Mouse (Mus musculus) frontal cortex, adult (tissue): ENCODE results near the gene Rgl2.

ENCODE experiments used
- ATAC-seq: cut with Nextera tagmentation; 2 replicates; pipeline ENCODE4 v1.9.2; 2017; ENCODE audit warnings: mild to moderate bottlenecking, moderate library complexity, mixed read lengths; ENCODE audit not compliant: low TSS enrichment

Rgl2 gene

GRCm38 (mm10) chr17:33908331-33909076 is 20.8 kb upstream of the Rgl2 start:
- peak; percentile 52 for ATAC-seq

- ATAC-seq = peak; percentile 94
Observed at GRCm38 (mm10) chr17:33909077-33909868, 20.1 kb upstream of the Rgl2 start, which contains the start of gene Daxx. Gene Daxx (plus strand): TSS chr17:33909414.

GRCm38 (mm10) chr17:33909869-33910250 is 19.5 kb upstream of the Rgl2 start:
- 0 out of 2 replicates have a peak, but pooled peaks have one; percentile 8 for ATAC-seq

DNA sequence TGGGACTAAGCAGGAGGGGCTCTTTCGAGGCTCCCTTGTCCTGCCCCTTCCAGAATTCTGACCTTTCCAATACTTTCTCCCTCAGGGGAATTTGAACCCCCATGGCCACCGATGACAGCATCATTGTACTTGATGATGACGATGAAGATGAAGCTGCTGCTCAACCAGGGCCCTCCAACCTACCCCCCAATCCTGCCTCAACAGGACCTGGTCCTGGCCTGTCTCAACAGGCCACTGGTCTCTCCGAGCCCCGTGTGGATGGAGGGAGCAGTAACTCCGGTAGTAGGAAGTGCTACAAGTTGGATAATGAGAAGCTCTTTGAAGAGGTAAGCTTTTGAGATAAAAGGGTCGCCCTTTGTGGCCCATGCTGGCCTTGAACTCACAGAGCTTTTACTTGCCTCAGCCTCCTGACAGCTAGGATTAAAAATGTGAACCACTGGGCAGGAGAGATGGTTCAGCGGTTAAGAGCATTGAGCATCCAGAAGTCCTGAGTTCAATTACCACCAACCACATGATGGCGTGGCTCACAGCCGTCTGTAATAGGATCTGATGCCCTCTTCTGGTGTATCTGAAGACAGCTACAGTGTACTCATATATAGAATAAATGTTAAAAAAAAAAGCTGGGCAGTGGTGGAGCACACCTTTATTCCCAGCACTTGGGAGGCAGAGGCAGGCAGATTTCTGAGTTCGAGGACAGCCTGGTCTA is 18.8 kb upstream of the Rgl2 start:
- ATAC-seq = no peak

- no peak for ATAC-seq
Observed at GRCm38 (mm10) chr17:33911052-33911812, 18.1 kb upstream of the Rgl2 start.

DNA sequence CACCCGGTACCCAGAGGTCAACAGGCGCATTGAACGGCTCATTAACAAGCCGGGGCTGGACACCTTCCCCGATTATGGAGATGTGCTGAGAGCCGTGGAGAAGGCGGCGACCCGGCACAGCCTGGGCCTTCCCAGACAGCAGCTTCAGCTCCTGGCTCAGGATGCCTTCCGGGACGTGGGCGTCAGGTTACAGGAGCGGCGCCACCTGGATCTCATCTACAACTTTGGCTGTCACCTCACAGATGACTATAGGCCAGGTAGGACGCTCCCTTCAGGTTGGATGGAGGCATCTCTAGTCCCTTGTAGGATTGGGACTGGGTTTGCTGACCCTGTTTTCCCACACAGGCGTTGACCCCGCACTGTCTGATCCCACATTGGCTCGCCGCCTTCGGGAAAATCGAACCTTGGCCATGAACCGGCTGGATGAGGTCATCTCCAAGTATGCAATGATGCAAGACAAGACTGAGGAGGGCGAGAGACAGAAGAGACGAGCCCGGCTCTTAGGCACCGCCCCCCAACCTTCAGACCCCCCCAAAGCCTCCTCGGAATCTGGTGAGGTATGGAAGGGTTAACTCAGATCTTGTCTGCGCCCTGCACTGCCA is 17.4 kb upstream of the Rgl2 start:
- ATAC-seq = no peak

GRCm38 (mm10) chr17:33913264-33913663 is 16.1 kb upstream of the Rgl2 start:
- ATAC-seq = no peak

GRCm38 (mm10) chr17:33913905-33914304 is 15.4 kb upstream of the Rgl2 start:
- ATAC-seq = no peak

- no peak for ATAC-seq
Observed at GRCm38 (mm10) chr17:33914969-33915391, 14.4 kb upstream of the Rgl2 start.

- peak; percentile 82 for ATAC-seq
Observed at GRCm38 (mm10) chr17:33915671-33916250, 13.6 kb upstream of the Rgl2 start, which contains the start of the genes Tapbp and Zbtb22. Gene Tapbp (plus strand): TSS chr17:33915899. Gene Zbtb22 (plus strand): TSS chr17:33915904.

DNA sequence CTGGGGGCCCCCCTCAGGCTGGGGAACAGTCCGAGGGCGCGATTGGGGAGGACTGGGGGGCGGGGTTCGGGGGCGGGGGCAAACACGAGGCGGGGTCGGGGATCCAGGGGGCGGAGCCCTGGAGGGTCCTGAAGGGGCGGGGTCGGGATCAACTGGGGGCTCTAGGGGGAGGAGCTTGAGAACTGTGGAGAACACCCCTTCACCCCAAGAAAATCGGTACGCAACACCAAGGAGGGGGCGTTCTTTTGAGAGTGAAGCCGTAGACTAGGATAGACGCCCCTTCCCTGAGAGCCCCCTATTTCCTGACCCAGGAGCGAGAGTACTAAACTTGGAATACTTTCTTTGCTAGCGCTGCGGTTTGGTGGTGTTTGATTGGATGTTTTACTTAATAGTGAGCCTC is 13.0 kb upstream of the Rgl2 start:
- ATAC-seq = no peak

GRCm38 (mm10) chr17:33916847-33917655 is 12.3 kb upstream of the Rgl2 start:
- no peak for ATAC-seq

DNA sequence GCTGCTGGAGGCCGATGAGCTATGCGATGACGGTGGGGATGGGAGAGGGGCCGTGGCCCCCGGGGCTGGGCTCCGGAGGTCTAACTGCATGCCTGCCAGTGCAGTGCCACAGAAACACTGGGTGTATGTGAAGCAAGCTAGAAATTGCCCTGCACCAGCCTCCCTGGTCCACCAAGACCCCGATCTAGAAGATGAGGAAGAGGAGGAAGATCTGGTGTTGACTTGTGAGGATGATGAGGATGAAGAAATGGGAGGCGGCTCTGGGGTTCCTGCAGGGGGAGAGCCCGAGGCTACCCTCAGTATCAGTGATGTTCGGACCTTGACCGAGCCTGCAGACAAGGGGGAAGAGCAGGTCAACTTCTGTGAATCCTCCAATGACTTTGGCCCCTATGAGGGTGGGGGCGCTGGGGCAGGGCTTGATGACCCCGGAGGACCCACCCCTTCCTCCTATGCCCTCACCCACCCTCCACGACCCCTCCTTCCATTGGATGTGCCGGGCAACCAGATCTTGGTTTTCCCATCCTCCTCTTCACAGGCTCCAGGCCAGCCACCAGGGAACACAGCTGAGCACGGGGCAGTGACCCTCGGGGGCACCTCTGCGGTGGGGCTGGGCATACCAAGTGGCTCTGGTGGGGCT is 11.6 kb upstream of the Rgl2 start:
- ATAC-seq = no peak

- no peak for ATAC-seq
Observed at GRCm38 (mm10) chr17:33918293-33919203, 10.8 kb upstream of the Rgl2 start.

GRCm38 (mm10) chr17:33919351-33920281 is 9.7 kb upstream of the Rgl2 start:
- peak; percentile 6; the same call in 1 of the 2 replicates for ATAC-seq

- ATAC-seq = peak; percentile 35
Observed at GRCm38 (mm10) chr17:33920282-33921097, 8.9 kb upstream of the Rgl2 start.
